Mouse (Mus musculus): ENCODE data around the gene Adm2. TPM values are rescaled to one million over a fixed set of nuclear protein-coding genes. Genes with fewer than 3 reads are reported as not detected.

Adm2 gene
- polyA plus RNA-seq, 1 experiment: not detected

DNA sequence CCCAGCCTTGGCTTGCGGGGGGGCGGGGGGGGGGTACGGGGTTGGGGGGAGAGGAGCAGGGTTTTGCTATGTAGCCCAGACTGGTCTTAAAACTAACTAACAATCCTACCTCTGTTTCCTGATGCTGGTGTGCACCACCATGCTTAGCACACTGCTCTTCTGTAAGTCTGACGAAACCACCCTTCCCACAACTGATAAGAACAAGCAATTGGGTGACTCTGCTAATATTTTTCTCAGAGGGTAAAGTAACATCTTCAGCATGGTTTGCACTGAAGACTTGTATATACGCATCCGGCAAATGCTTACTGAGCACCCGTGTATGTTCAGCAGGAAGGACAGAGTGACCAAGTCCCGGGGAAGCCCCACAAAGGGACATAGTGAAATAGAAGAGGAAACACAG is 1.3 kb upstream of the Adm2 start:
- no peak for TF ChIP-seq CTCF (IDR thresholded peaks at IDR 0.05; ENCODE audit: extremely low read depth, insufficient read depth, low read length)
- TF ChIP-seq POLR2A (IDR thresholded peaks at IDR 0.05; ENCODE audit: extremely low read depth, insufficient read depth, low read length): no peak
- H3K27ac ChIP-seq (ENCODE audit: insufficient read depth, low read length): no peak overlapping the region
- no peak overlapping the region for H3K4me3 ChIP-seq (ENCODE audit: insufficient read depth, low read length)
- H3K4me1 ChIP-seq (ENCODE audit: control insufficient read depth, insufficient read depth, low read length): no peaks in the 10 kb centered on the region

DNA sequence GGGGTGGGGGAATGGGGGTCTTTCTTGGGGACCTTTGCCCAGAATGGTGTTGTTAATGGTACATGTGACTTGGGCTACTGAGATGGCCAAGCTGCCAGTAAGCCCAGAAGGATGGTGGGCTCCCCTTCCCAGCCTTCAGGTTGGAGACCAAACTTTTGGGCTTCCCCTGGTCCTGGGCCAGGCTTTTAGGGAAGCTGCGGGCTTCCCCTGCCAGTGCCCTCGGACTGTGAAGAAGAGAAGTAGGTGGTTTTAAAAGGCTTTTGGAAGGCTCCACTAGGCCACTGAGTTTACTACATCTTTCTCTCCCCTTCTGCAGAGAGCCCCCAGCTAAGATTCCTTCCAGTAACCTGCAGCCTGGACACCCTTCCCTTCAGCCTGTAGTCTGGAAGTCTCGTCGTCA is 1.1 kb downstream of the Adm2 start:
- Histone ChIP-seq H3K4me1 (ENCODE audit: control insufficient read depth, insufficient read depth, low read length) (no peaks in the 10 kb centered on the region), H3K4me3 (ENCODE audit: insufficient read depth, low read length) (no peak overlapping the region), H3K27ac (ENCODE audit: insufficient read depth, low read length) (no peak overlapping the region)
- TF ChIP-seq CTCF (IDR thresholded peaks at IDR 0.05; ENCODE audit: extremely low read depth, insufficient read depth, low read length) (no peak), POLR2A (IDR thresholded peaks at IDR 0.05; ENCODE audit: extremely low read depth, insufficient read depth, low read length) (no peak)

DNA sequence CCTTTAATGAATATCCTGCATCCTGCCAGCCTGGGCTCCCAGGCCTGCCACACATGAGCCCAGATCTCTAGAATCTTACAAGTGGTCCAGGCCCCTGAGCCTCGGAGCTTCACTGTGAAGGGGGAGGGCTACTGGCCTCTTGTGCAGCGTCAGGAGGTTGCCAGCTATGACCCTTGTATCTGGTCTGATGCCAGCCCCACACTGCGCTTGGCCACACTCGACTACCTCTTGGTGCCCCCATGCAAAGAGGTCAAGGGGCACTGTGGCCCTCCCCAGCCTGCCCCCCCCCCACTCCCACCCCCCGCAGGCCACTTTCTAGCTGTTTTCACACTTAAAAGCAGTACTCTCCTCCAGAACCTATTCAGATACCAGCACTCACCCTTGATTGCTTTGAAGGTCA is 3.9 kb downstream of the Adm2 start:
- TF ChIP-seq POLR2A (IDR thresholded peaks at IDR 0.05; ENCODE audit: extremely low read depth, insufficient read depth, low read length): no peak
- TF ChIP-seq CTCF (IDR thresholded peaks at IDR 0.05; ENCODE audit: extremely low read depth, insufficient read depth, low read length): no peak
- Histone ChIP-seq H3K4me1 (ENCODE audit: control insufficient read depth, insufficient read depth, low read length) (no peaks in the 10 kb centered on the region), H3K27ac (ENCODE audit: insufficient read depth, low read length) (no peak overlapping the region), H3K4me3 (ENCODE audit: insufficient read depth, low read length) (no peak overlapping the region)

DNA sequence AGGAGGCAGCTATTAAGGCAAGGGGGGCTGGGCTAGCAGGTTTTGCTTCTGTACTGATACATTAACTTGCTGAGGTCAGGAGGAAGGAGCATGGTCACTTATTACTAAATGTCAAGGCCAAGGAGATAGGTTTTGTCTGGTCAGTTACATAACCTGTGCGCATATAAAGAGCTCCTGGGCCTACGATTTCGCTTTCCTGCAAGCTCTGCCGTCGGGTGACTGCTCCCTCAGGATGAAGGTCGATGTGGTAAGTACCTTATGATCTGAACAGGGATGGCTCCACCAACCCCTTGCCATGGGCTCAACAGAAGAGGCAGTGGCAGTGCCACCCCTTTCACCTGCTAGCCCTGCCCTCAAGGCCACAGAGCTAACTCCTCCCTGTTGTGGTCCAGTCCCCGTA is 11.8 kb downstream of the Adm2 start, which contains the start of gene Miox:
Gene Miox (plus strand): TSS at position 128 of the 400 bp plus-strand sequence.
- no peak within 1 kb of the TSS for H3K27ac ChIP-seq (ENCODE audit: insufficient read depth, low read length)
- no peaks in the 10 kb centered on the region for H3K4me1 ChIP-seq (ENCODE audit: control insufficient read depth, insufficient read depth, low read length)
- no peak within 1 kb of the TSS for H3K4me3 ChIP-seq (ENCODE audit: insufficient read depth, low read length)
- TF ChIP-seq CTCF (IDR thresholded peaks at IDR 0.05; ENCODE audit: extremely low read depth, insufficient read depth, low read length) (no peak), POLR2A (IDR thresholded peaks at IDR 0.05; ENCODE audit: extremely low read depth, insufficient read depth, low read length) (no peak)

DNA sequence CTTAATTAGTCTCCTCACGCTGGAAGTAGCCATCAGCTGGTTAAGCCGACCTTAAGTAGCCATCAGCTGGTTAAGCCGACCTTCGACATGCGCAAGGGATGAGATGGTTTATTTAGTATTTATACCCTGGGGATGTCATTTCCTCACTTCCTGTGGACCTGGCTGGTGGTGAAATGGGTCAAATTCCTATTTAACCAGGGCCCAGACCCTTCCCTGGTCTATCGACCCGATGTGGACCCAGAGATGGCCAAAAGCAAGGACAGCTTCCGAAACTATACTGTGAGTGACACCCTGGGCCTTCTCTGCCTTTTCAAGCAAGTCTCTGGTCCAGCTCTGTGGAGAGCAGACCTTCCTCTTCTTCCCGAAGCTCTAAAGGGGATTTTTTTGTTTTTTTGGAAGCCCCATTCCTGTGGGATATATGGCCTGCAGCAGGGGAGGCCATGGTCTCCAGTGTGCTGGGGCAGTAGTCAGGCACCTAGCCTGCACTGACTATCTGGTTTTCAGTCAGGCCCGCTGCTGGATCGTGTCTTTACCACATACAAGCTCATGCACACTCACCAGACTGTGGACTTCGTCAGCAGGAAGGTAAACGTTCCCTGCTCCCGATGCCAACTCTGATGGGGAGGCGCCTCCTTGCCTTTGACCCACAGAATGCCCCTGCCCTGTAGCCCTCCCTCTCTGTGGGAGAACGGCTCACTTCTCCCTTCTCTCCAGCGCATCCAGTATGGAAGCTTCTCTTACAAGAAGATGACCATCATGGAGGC is 12.4 kb downstream of the Adm2 start:
- no peak overlapping the region for H3K4me3 ChIP-seq (ENCODE audit: insufficient read depth, low read length)
- TF ChIP-seq CTCF (IDR thresholded peaks at IDR 0.05; ENCODE audit: extremely low read depth, insufficient read depth, low read length) (no peak), POLR2A (IDR thresholded peaks at IDR 0.05; ENCODE audit: extremely low read depth, insufficient read depth, low read length) (no peak)
- no peak overlapping the region for H3K27ac ChIP-seq (ENCODE audit: insufficient read depth, low read length)

DNA sequence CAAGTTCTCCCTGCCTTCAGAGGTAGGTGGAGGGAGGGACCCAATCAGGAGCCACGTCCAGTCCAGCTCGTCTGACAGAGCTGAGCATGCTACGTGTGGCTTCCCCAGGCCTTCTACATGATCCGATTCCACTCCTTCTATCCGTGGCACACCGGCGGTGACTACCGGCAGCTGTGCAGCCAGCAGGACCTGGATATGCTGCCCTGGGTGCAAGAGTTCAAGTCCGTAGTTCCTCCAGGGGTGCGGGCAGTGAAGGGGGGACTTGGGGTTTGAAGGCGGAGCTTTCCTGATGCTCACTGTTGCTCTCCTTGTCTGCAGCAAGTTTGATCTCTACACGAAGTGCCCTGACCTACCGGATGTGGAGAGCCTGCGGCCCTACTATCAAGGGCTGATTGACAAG is 13.9 kb downstream of the Adm2 start:
- no peak overlapping the region for H3K4me3 ChIP-seq (ENCODE audit: insufficient read depth, low read length)
- no peaks in the 10 kb centered on the region for H3K4me1 ChIP-seq (ENCODE audit: control insufficient read depth, insufficient read depth, low read length)
- TF ChIP-seq CTCF (IDR thresholded peaks at IDR 0.05; ENCODE audit: extremely low read depth, insufficient read depth, low read length): no peak
- TF ChIP-seq POLR2A (IDR thresholded peaks at IDR 0.05; ENCODE audit: extremely low read depth, insufficient read depth, low read length): no peak
- no peak overlapping the region for H3K27ac ChIP-seq (ENCODE audit: insufficient read depth, low read length)

More for the DNA sequence above, 12.4 kb downstream of the Adm2 start:
- no peaks in the 10 kb centered on the region for H3K4me1 ChIP-seq (ENCODE audit: control insufficient read depth, insufficient read depth, low read length)

DNA sequence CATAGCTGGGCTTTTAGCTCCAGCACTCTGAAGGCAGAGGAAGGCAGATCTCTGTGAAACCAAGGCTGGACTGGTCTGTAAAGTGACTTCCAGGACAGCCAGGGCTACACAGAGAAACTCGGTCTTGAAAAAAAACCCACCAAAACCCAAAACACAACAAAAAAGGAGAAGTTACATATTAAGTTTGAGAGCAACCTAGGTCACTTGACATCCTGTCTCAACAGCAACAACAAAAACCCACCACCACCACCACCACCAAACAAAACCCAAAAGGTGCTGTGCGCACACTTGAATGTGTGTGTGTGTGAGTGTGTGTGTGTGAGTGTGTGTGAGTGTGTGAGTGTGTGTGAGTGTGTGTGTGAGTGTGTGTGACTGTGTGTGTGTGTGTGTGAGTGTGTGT is 17.2 kb downstream of the Adm2 start:
- Histone ChIP-seq H3K27ac (ENCODE audit: insufficient read depth, low read length) (no peak overlapping the region), H3K4me3 (ENCODE audit: insufficient read depth, low read length) (no peak overlapping the region), H3K4me1 (ENCODE audit: control insufficient read depth, insufficient read depth, low read length) (no peaks in the 10 kb centered on the region)
- TF ChIP-seq CTCF (IDR thresholded peaks at IDR 0.05; ENCODE audit: extremely low read depth, insufficient read depth, low read length): no peak
- TF ChIP-seq POLR2A (IDR thresholded peaks at IDR 0.05; ENCODE audit: extremely low read depth, insufficient read depth, low read length): no peak

DNA sequence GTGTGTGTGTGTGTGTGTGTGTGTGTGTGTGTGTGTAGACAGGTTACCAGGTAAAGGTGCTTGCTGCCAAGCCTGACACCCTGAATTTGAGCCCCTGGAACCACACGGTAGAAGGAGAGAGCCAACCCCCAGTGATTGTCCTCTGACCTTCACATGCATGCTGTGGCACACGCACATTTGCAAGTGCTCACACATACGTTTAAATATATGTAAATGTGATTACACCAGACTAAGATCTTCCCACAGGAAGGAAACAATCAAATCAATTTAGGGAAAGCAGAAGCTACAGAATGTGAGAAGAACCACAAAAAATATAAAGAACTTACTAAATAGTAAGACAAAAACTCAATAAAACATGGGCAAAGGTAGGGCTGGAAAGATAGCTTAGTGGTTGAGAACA is 17.6 kb downstream of the Adm2 start:
- TF ChIP-seq CTCF (IDR thresholded peaks at IDR 0.05; ENCODE audit: extremely low read depth, insufficient read depth, low read length) (no peak), POLR2A (IDR thresholded peaks at IDR 0.05; ENCODE audit: extremely low read depth, insufficient read depth, low read length) (no peak)
- Histone ChIP-seq H3K4me1 (ENCODE audit: control insufficient read depth, insufficient read depth, low read length) (no peaks in the 10 kb centered on the region), H3K27ac (ENCODE audit: insufficient read depth, low read length) (no peak overlapping the region), H3K4me3 (ENCODE audit: insufficient read depth, low read length) (no peak overlapping the region)

DNA sequence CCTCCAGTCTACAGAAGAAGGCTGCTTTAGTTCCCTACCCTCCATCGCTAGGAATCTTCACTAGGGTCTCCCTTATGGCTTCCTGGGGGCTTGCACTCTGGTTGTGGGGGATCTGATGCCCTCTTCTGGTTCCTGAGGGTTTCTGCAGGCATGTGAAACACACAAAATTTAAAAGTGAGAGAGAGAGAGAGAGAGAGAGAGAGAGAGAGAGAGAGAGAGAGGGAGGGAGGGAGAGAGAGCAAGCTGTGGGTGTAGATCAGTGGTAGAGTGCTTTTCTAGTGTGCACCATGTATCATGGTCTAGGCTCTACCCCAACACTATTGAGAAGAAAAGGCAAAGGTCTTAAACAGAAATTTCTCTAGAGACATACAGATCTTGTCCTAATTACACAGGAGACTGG is 19.2 kb downstream of the Adm2 start:
- H3K4me1 ChIP-seq (ENCODE audit: control insufficient read depth, insufficient read depth, low read length): no peaks in the 10 kb centered on the region
- no peak overlapping the region for H3K27ac ChIP-seq (ENCODE audit: insufficient read depth, low read length)
- no peak overlapping the region for H3K4me3 ChIP-seq (ENCODE audit: insufficient read depth, low read length)
- TF ChIP-seq CTCF (IDR thresholded peaks at IDR 0.05; ENCODE audit: extremely low read depth, insufficient read depth, low read length) (no peak), POLR2A (IDR thresholded peaks at IDR 0.05; ENCODE audit: extremely low read depth, insufficient read depth, low read length) (no peak)

DNA sequence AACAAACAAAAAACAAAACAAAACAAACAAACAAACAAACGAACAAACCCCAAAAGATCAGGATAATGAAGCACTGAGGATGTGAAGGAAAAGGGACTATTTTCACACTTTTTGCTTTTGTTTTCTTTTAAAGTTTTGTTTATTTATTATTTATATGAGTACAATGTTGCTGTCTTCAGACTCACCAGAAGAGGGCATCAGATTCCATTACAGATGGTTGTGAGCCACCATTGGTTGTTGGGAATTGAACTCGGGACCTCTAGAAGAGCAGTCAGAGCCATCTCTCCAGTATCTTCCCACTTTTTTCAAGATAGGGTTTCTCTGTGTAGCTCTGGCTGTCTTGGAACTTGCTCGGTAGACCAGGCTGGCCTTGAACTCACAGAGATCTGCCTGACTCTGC is 20.8 kb downstream of the Adm2 start:
- no peak overlapping the region for H3K27ac ChIP-seq (ENCODE audit: insufficient read depth, low read length)
- no peaks in the 10 kb centered on the region for H3K4me1 ChIP-seq (ENCODE audit: control insufficient read depth, insufficient read depth, low read length)
- TF ChIP-seq CTCF (IDR thresholded peaks at IDR 0.05; ENCODE audit: extremely low read depth, insufficient read depth, low read length) (no peak), POLR2A (IDR thresholded peaks at IDR 0.05; ENCODE audit: extremely low read depth, insufficient read depth, low read length) (no peak)
- H3K4me3 ChIP-seq (ENCODE audit: insufficient read depth, low read length): no peak overlapping the region

Data from cortical plate, adult 2 months (tissue).